Mouse (Mus musculus) CH12.LX (cell line): ENCODE measurements at regions not wholly inside any gene's neighbourhood (a gene's known extent, or its start where the extent isn't known, plus 50 kb on each side); places are given as distances from the start of the nearest gene placed in this dataset.

ENCODE experiments used
- DNase-seq: peaks from one replicate; pipeline ENCODE4 v3.0.0-alpha.2; 2013; ENCODE audit errors: extremely low read depth
- H3K27ac ChIP-seq: 2 replicates; pipeline ENCODE4 v1.5.1; 2012; ENCODE audit warnings: low read depth, mild to moderate bottlenecking, control low read depth, moderate library complexity; ENCODE audit not compliant: insufficient read depth
- H3K27me3 ChIP-seq: replicated peaks from 2 replicates; pipeline ENCODE3; 2012; ENCODE audit warnings: inconsistent platforms
- H3K36me3 ChIP-seq, 2 experiments: replicated peaks in 1 of 2; 2 replicates each; pipeline versions ENCODE3 to v1.6.1; 2012; ENCODE audit warnings: inconsistent platforms in 1 of 2, low read length in 1 of 2, mild to moderate bottlenecking in 1 of 2, mixed read lengths in 1 of 2, moderate library complexity in 1 of 2; ENCODE audit not compliant: control insufficient read depth in 1 of 2, insufficient read depth in 1 of 2
- H3K4me1 ChIP-seq, 2 experiments: 2 replicates each; pipeline ENCODE4 v1.6.1; 2012; ENCODE audit warnings: inconsistent platforms in 1 of 2, moderate library complexity in 1 of 2; ENCODE audit not compliant: insufficient read depth in 2 of 2, control insufficient read depth in 1 of 2
- H3K4me2 ChIP-seq: 2 replicates; pipeline ENCODE4 v1.6.1; 2012; ENCODE audit warnings: low read depth, mild to moderate bottlenecking, control low read depth; ENCODE audit not compliant: poor library complexity, insufficient read depth, severe bottlenecking
- H3K4me3 ChIP-seq, 3 experiments: fragments of 150-350 bp in 1 of 3; sonication (generic) in 1 of 3; replicated peaks in 1 of 3; 2 replicates each; pipeline versions ENCODE3 to v1.5.1; 2011 to 2012; ENCODE audit warnings: low read depth in 2 of 3, low read length in 2 of 3, mild to moderate bottlenecking in 2 of 3, moderate library complexity in 2 of 3, control low read depth in 1 of 3, improper control_type of control experiment in 1 of 3, inconsistent platforms in 1 of 3, mixed read lengths in 1 of 3; ENCODE audit not compliant: poor library complexity in 1 of 3
- H3K79me2 ChIP-seq: replicated peaks from 2 replicates; pipeline ENCODE4 v1.6.1; 2012; ENCODE audit warnings: mild to moderate bottlenecking, moderate library complexity; ENCODE audit not compliant: control insufficient read depth, poor library complexity, insufficient read depth, severe bottlenecking; ENCODE audit errors: extremely low read depth
- H3K9ac ChIP-seq: 2 replicates; pipeline ENCODE4 v1.6.1; 2012; ENCODE audit warnings: low read depth, mild to moderate bottlenecking, control low read depth, moderate library complexity; ENCODE audit not compliant: insufficient read depth
- H3K9me3 ChIP-seq: replicated peaks from 2 replicates; pipeline ENCODE3; 2012; ENCODE audit warnings: low read length, inconsistent platforms, mixed read lengths
- CHD1 ChIP-seq: IDR thresholded peaks from 2 replicates; pipeline ENCODE4 v1.6.1; 2012; ENCODE audit warnings: low read depth, low read length, improper control_type of control experiment, inconsistent platforms
- CTCF ChIP-seq, 2 experiments: IDR thresholded peaks in 1 of 2; conservative IDR thresholded peaks in 1 of 2; 2 replicates each; pipeline ENCODE4 v1.5.1; 2011 to 2012; ENCODE audit warnings: low read depth in 2 of 2, low read length in 2 of 2, improper control_type of control experiment in 1 of 2, inconsistent platforms in 1 of 2, mild to moderate bottlenecking in 1 of 2, moderate library complexity in 1 of 2
- E2F4 ChIP-seq: IDR thresholded peaks from 2 replicates; pipeline ENCODE4 v1.6.1; 2011; ENCODE audit warnings: low read depth, low read length, improper control_type of control experiment; ENCODE audit not compliant: insufficient replicate concordance
- HCFC1 ChIP-seq: IDR thresholded peaks from 2 replicates; pipeline ENCODE4 v1.6.1; 2012; ENCODE audit warnings: low read depth, mild to moderate bottlenecking, inconsistent platforms, low read length, improper control_type of control experiment
- JUN ChIP-seq: IDR thresholded peaks from 2 replicates; pipeline ENCODE4 v1.6.1; 2011; ENCODE audit warnings: low read depth, mild to moderate bottlenecking, low read length, improper control_type of control experiment, moderate library complexity; ENCODE audit not compliant: insufficient read depth
- JUND ChIP-seq: conservative IDR thresholded peaks from 2 replicates; pipeline ENCODE4 v1.6.1; 2011; ENCODE audit warnings: low read depth, low read length, improper control_type of control experiment
- KAT2A ChIP-seq: IDR thresholded peaks from 2 replicates; pipeline ENCODE4 v1.6.1; 2012; ENCODE audit warnings: low read length, improper control_type of control experiment, inconsistent platforms; ENCODE audit not compliant: insufficient replicate concordance
- MAFK ChIP-seq: IDR thresholded peaks from 2 replicates; pipeline ENCODE4 v1.6.1; 2011; ENCODE audit warnings: low read length, improper control_type of control experiment; ENCODE audit not compliant: insufficient replicate concordance
- MAX ChIP-seq: IDR thresholded peaks from 2 replicates; pipeline ENCODE4 v1.6.1; 2011; ENCODE audit warnings: low read length, improper control_type of control experiment
- MAZ ChIP-seq: IDR thresholded peaks from 2 replicates; pipeline ENCODE4 v1.6.1; 2012; ENCODE audit warnings: low read depth, mild to moderate bottlenecking, inconsistent platforms, low read length, improper control_type of control experiment, moderate library complexity
- MEF2A ChIP-seq: IDR thresholded peaks from 2 replicates; pipeline ENCODE4 v1.6.1; 2014; ENCODE audit warnings: low read depth, mild to moderate bottlenecking, inconsistent platforms, low read length, improper control_type of control experiment, borderline replicate concordance
- MXI1 ChIP-seq: IDR thresholded peaks from 2 replicates; pipeline ENCODE4 v1.6.1; 2011; ENCODE audit warnings: mild to moderate bottlenecking, low read depth, low read length, improper control_type of control experiment
- MYC ChIP-seq: IDR thresholded peaks from 2 replicates; pipeline ENCODE4 v1.6.1; 2011; ENCODE audit warnings: low read depth, mild to moderate bottlenecking, improper control_type of control experiment, low read length
- POLR2AphosphoS2 ChIP-seq: IDR thresholded peaks from 2 replicates; pipeline ENCODE4 v1.6.1; 2011; ENCODE audit warnings: low read depth, low read length, improper control_type of control experiment
- RAD21 ChIP-seq: IDR thresholded peaks from 2 replicates; pipeline ENCODE4 v1.6.1; 2011; ENCODE audit warnings: low read depth, mild to moderate bottlenecking, low read length, improper control_type of control experiment, moderate library complexity
- TBP ChIP-seq: conservative IDR thresholded peaks from 2 replicates; pipeline ENCODE4 v1.6.1; 2011; ENCODE audit warnings: low read depth, low read length, improper control_type of control experiment
- ZC3H11A ChIP-seq: IDR thresholded peaks from 2 replicates; pipeline ENCODE4 v1.6.1; 2012; ENCODE audit warnings: low read depth, mild to moderate bottlenecking, inconsistent platforms, low read length, improper control_type of control experiment
- ZKSCAN1 ChIP-seq: IDR thresholded peaks from 2 replicates; pipeline ENCODE4 v1.6.1; 2012; ENCODE audit warnings: low read depth, inconsistent platforms, low read length, improper control_type of control experiment, borderline replicate concordance
- ZNF384 ChIP-seq: IDR thresholded peaks from 2 replicates; pipeline ENCODE4 v1.6.1; 2012; ENCODE audit warnings: low read depth, low read length, improper control_type of control experiment, inconsistent platforms
- dilution Hi-C: fragments of 300-500 bp; cut with MboI; formaldehyde crosslinking; loops from 2 replicates; pipeline ENCODE4 v1.14.3; 2020; ENCODE audit warnings: low sequenced_read_pairs; ENCODE audit not compliant: extremely low pct_unique_long_range_greater_than_20kb, extremely low pct_ligation_motif_present
- in situ Hi-C: fragments of 300-500 bp; cut with MboI; formaldehyde crosslinking; loops from 3 replicates; pipeline ENCODE4 v1.14.3; 2019; ENCODE audit warnings: low sequenced_read_pairs, low pct_ligation_motif_present, low pct_unique_long_range_greater_than_20kb, mixed read lengths

DNA sequence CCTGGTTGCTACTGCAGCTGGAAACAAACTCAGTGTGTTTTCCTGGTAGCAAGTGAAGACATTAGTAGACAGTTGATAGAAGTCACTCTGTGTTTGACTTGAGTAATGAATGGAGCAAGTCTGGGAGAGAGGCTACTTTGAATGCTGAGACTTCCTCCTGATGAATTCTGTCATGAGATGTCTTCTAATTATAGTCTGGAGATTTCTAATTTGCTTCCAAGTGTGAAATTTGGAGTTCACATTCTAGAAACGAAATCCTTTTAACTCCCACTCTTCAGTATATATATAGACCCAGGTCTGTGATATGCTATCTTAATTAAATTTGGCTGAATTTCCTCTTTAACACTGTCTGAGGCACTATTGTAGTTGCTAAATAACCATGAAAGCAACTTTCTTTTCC, 192.7 kb upstream of the Pclo start:
- no peak overlapping the region for H3K9ac ChIP-seq
- in situ Hi-C loops: no loop called here
- H3K36me3 ChIP-seq: no peaks in the 10 kb centered on the region
- H3K4me1 ChIP-seq: no peaks in the 10 kb centered on the region
- no peak overlapping the region for H3K27ac ChIP-seq
- H3K4me3 ChIP-seq: no peak overlapping the region
- dilution Hi-C loops: no loop called here
- no peak overlapping the region for H3K4me2 ChIP-seq
- H3K79me2 ChIP-seq: no peaks in the 10 kb centered on the region
- no peak for DNase-seq
- TF ChIP-seq CHD1 (no peak), HCFC1 (no peak)
- peaks cover 13% of the 10 kb centered on the region for H3K9me3 ChIP-seq
- no peaks in the 10 kb centered on the region for H3K27me3 ChIP-seq

DNA sequence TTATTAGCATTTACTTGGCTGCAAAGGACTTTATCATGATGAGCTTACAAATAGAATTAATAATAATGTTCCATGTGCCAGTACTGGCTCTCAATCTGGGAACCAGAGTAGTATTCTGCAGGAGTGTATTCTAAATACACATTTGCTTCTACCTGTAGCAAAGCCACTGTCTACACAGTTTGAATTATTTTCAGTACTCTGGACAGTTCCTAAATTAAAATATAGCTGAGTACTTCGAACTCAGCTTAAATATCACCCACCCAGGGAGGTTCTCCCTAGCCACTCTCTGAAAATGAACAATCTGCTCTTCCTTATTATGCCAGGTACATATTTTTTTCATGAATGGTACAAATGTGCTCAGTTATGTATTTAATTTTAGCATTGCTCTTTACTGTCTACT, 154.3 kb upstream of the Pclo start:
- H3K36me3 ChIP-seq: no peaks in the 10 kb centered on the region
- no peaks in the 10 kb centered on the region for H3K27me3 ChIP-seq
- H3K9ac ChIP-seq: no peak overlapping the region
- no peaks in the 10 kb centered on the region for H3K79me2 ChIP-seq
- dilution Hi-C loops: no loop called here
- no peaks in the 10 kb centered on the region for H3K4me1 ChIP-seq
- in situ Hi-C loops: no loop called here
- H3K4me3 ChIP-seq: no peak overlapping the region
- DNase-seq: no peak
- no peak for TF ChIP-seq MYC
- TF ChIP-seq MEF2A: no peak
- no peak for TF ChIP-seq ZKSCAN1
- TF ChIP-seq TBP: no peak
- no peak for TF ChIP-seq KAT2A
- no peak for TF ChIP-seq CHD1
- no peak for TF ChIP-seq JUND
- TF ChIP-seq POLR2AphosphoS2: no peak
- TF ChIP-seq MXI1: no peak
- no peak for TF ChIP-seq ZNF384
- no peak for TF ChIP-seq ZC3H11A
- no peak for TF ChIP-seq E2F4
- TF ChIP-seq MAX: no peak
- no peak for TF ChIP-seq MAFK
- no peak for TF ChIP-seq CTCF (conservative IDR thresholded peaks at IDR 0.05 in 1 of 2, IDR thresholded peaks at IDR 0.05 in 1 of 2; ENCODE audit: low read depth in 2 of 2, low read length in 2 of 2)
- TF ChIP-seq RAD21: no peak
- no peak for TF ChIP-seq JUN
- TF ChIP-seq MAZ: no peak
- no peak overlapping the region for H3K27ac ChIP-seq
- H3K9me3 ChIP-seq: peaks cover 18% of the 10 kb centered on the region
- no peak overlapping the region for H3K4me2 ChIP-seq
